Mouse (Mus musculus): Measurements from ENCODE around the gene Diras2.

GRCm38 (mm10) chr13:52535542-52535941 is 4.5 kb upstream of the Diras2 start:
- TF ChIP-seq POLR2A (IDR thresholded peaks at IDR 0.05; ENCODE audit: control insufficient read depth, extremely low read depth, insufficient read depth, low read length, poor library complexity) (no peak), CTCF (IDR thresholded peaks at IDR 0.05; ENCODE audit: borderline replicate concordance, control insufficient read depth, extremely low read depth, insufficient read depth, low read length, poor library complexity) (peak; percentile 52; the same call in 1 of the 2 replicates)

Data from thymus, adult 2 months (tissue).